Mouse (Mus musculus) forebrain, embryonic 16.5 days (tissue): ENCODE data around the gene Entr1. TPM values are rescaled to one million over a fixed set of nuclear protein-coding genes. Genes with fewer than 3 reads are reported as not detected.

Experiments used
- ATAC-seq: fragments of 200-750 bp; cut with Nextera tagmentation; 2 replicates; pipeline ENCODE4 v1.8.0; 2017; ENCODE audit warnings: mild to moderate bottlenecking, moderate library complexity
- H3K27ac ChIP-seq: fragments of 300-500 bp; sonication (generic); 2 replicates; pipeline ENCODE4 v1.5.1; 2014; ENCODE audit warnings: low read length, control low read depth
- H3K27me3 ChIP-seq: fragments of 300-500 bp; sonication (generic); replicated peaks from 2 replicates; pipeline ENCODE4 v1.6.1; 2014; ENCODE audit warnings: low read length; ENCODE audit not compliant: control insufficient read depth, insufficient read depth
- H3K36me3 ChIP-seq: fragments of 300-500 bp; sonication (generic); 2 replicates; pipeline ENCODE4 v1.6.1; 2014; ENCODE audit not compliant: control insufficient read depth, insufficient read depth
- H3K4me1 ChIP-seq: fragments of 300-500 bp; sonication (generic); replicated peaks from 2 replicates; pipeline ENCODE4 v1.6.1; 2014; ENCODE audit warnings: low read length; ENCODE audit not compliant: control insufficient read depth, insufficient read depth
- H3K4me2 ChIP-seq: fragments of 300-500 bp; sonication (generic); 2 replicates; pipeline ENCODE4 v1.6.1; 2014; ENCODE audit warnings: mild to moderate bottlenecking, low read length, control low read depth
- H3K4me3 ChIP-seq: fragments of 300-500 bp; sonication (generic); replicated peaks from 2 replicates; pipeline ENCODE4 v1.5.1; 2014; ENCODE audit warnings: mild to moderate bottlenecking, low read length, control low read depth
- H3K9ac ChIP-seq: fragments of 300-500 bp; sonication (generic); replicated peaks from 2 replicates; pipeline ENCODE4 v1.6.1; 2014; ENCODE audit warnings: low read depth, low read length, control low read depth
- H3K9me3 ChIP-seq: fragments of 300-500 bp; sonication (generic); 2 replicates; pipeline ENCODE4 v1.6.1; 2016; ENCODE audit warnings: low read length; ENCODE audit not compliant: control insufficient read depth
- WGBS: fragments of 180-500 bp; shearing (Covaris S2); extraction: QIAGEN DNeasy Blood & Tissue Kit; methylation state at CpG from one replicate; pipeline ENCODE4 v1.1.7; 2014; 5-methylcytosine and 5-hydroxymethylcytosine counted together
- polyA plus RNA-seq: library from polyadenylated mRNA; unstranded; fragments of >200 nt; fragmentation: Nextera tagmentation; extraction: Ambion mirVana; gene quantifications from 2 replicates; pipeline ENCODE4 v1.2.1, GENCODE M21; 2015

The Entr1 gene
- polyA plus RNA-seq, 1 experiment from 2014 or later, result 208 TPM

GRCm38 (mm10) chr2:26342044-26342443, 47.1 kb downstream of the Entr1 start:
- Histone ChIP-seq H3K27me3 (no peaks in the 10 kb centered on the region), H3K9ac (no peak overlapping the region), H3K36me3 (peaks cover 41% of the 10 kb centered on the region), H3K4me2 (no peak overlapping the region), H3K4me3 (no peak overlapping the region), H3K27ac (no peak overlapping the region), H3K9me3 (no peaks in the 10 kb centered on the region), H3K4me1 (peaks cover 5% of the 10 kb centered on the region)
- WGBS, result 60% methylated on average over 10 of the region's 10 CpGs
- no peak for ATAC-seq

GRCm38 (mm10) chr2:26341510-26341981, 47.6 kb downstream of the Entr1 start:
- Histone ChIP-seq H3K4me2 (no peak overlapping the region), H3K4me1 (peaks cover 5% of the 10 kb centered on the region), H3K36me3 (peaks cover 37% of the 10 kb centered on the region), H3K9me3 (no peaks in the 10 kb centered on the region), H3K9ac (no peak overlapping the region), H3K4me3 (no peak overlapping the region), H3K27me3 (no peaks in the 10 kb centered on the region), H3K27ac (no peak overlapping the region)
- no peak for ATAC-seq
- WGBS, result 93% methylated on average over 2 of the region's 2 CpGs

- no peak overlapping the region for H3K9ac ChIP-seq
- WGBS, result 85% methylated on average over 5 of the region's 5 CpGs
- ATAC-seq, result no peak
Observed at GRCm38 (mm10) chr2:26339204-26339551, 49.9 kb downstream of the Entr1 start.

GRCm38 (mm10) chr2:26338302-26339203, 50.6 kb downstream of the Entr1 start:
- Histone ChIP-seq H3K4me2 (no peak overlapping the region), H3K9me3 (no peaks in the 10 kb centered on the region), H3K9ac (no peak overlapping the region), H3K4me3 (no peak overlapping the region), H3K4me1 (peaks cover 5% of the 10 kb centered on the region), H3K36me3 (peaks cover 20% of the 10 kb centered on the region), H3K27ac (no peak overlapping the region), H3K27me3 (no peaks in the 10 kb centered on the region)
- ATAC-seq, result no peak
- 82% methylated on average over 8 of the region's 13 CpGs for WGBS

More at GRCm38 (mm10) chr2:26339204-26339551, 49.9 kb downstream of the Entr1 start:
- H3K27me3 ChIP-seq, result no peaks in the 10 kb centered on the region
- peaks cover 5% of the 10 kb centered on the region for H3K4me1 ChIP-seq
- H3K4me2 ChIP-seq, result no peak overlapping the region
- H3K36me3 ChIP-seq, result peaks cover 20% of the 10 kb centered on the region
- no peak overlapping the region for H3K27ac ChIP-seq
- no peak overlapping the region for H3K4me3 ChIP-seq
- no peaks in the 10 kb centered on the region for H3K9me3 ChIP-seq

Other genes starting within 250 kb of the Entr1 start
- not detected in 2 replicates for gene Lhx3, start 181.0 kb downstream of the Entr1 start, polyA plus RNA-seq
- 13.6 and 14.6 TPM in 2 replicates for gene Qsox2, start 151.8 kb downstream of the Entr1 start, polyA plus RNA-seq
- 0.15 and 0.24 TPM in 2 replicates for gene Ccdc187, start 94.8 kb downstream of the Entr1 start, polyA plus RNA-seq
- 136 and 160 TPM in 2 replicates for gene Gpsm1, start 73.8 kb downstream of the Entr1 start, polyA plus RNA-seq
- gene Dnlz, start 37.2 kb downstream of the Entr1 start, polyA plus RNA-seq, result 30.4 and 32.5 TPM in 2 replicates
- 2.2 and 2.3 TPM in 2 replicates for gene Card9, start 28.4 kb downstream of the Entr1 start, polyA plus RNA-seq
- 32.1 and 42.6 TPM in 2 replicates for gene Snapc4, start 8.7 kb downstream of the Entr1 start, polyA plus RNA-seq
- gene Pmpca, start within 50 bp of the Entr1 start, polyA plus RNA-seq, result 95.3 and 100 TPM in 2 replicates
- gene Inpp5e, start 19.9 kb upstream of the Entr1 start, polyA plus RNA-seq, result 19.8 and 23.9 TPM in 2 replicates
- 21.5 and 23.1 TPM in 2 replicates for gene Sec16a, start 55.9 kb upstream of the Entr1 start, polyA plus RNA-seq
- 20.2 and 23.6 TPM in 2 replicates for gene Notch1, start 127.3 kb upstream of the Entr1 start, polyA plus RNA-seq
- 59.5 and 61.7 TPM in 2 replicates for gene Egfl7, start 190.7 kb upstream of the Entr1 start, polyA plus RNA-seq
- not detected in 2 replicates for gene Gm20532, start 197.3 kb upstream of the Entr1 start, polyA plus RNA-seq
- 3.7 and 4.0 TPM in 2 replicates for gene Agpat2, start 215.1 kb upstream of the Entr1 start, polyA plus RNA-seq
- 106 and 125 TPM in 2 replicates for gene Fam69b, start 239.1 kb upstream of the Entr1 start, polyA plus RNA-seq